Mouse (Mus musculus) MEL (cell line): ENCODE results near the gene Unc13b.

Source experiments
- BHLHE40 ChIP-seq: IDR thresholded peaks from 2 replicates; pipeline ENCODE4 v1.6.1; 2012; ENCODE audit warnings: low read depth, mild to moderate bottlenecking, inconsistent platforms, low read length, improper control_type of control experiment, borderline replicate concordance
- CHD1 ChIP-seq: IDR thresholded peaks from 2 replicates; pipeline ENCODE4 v1.6.1; 2012; ENCODE audit warnings: low read depth, mild to moderate bottlenecking, inconsistent platforms, low read length, improper control_type of control experiment
- CTCF ChIP-seq, 3 experiments: IDR thresholded peaks in 2 of 3; conservative IDR thresholded peaks in 1 of 3; 2 replicates each; pipeline ENCODE4 v1.5.1; 2011 to 2012; ENCODE audit warnings: low read length in 3 of 3, low read depth in 2 of 3, mild to moderate bottlenecking in 2 of 3, improper control_type of control experiment in 1 of 3, inconsistent platforms in 1 of 3, mixed read lengths in 1 of 3, moderate library complexity in 1 of 3; ENCODE audit not compliant: control insufficient read depth in 1 of 3, insufficient read depth in 1 of 3, poor library complexity in 1 of 3, severe bottlenecking in 1 of 3
- EP300 ChIP-seq, 2 experiments: IDR thresholded peaks; 2 replicates each; pipeline ENCODE4 v1.6.1; 2011; ENCODE audit warnings: improper control_type of control experiment in 2 of 2, low read length in 2 of 2, low read depth in 1 of 2, mild to moderate bottlenecking in 1 of 2
- GATA1 ChIP-seq: IDR thresholded peaks from 2 replicates; pipeline ENCODE4 v1.6.1; 2011; ENCODE audit warnings: low read depth, low read length, improper control_type of control experiment
- HCFC1 ChIP-seq: IDR thresholded peaks from 2 replicates; pipeline ENCODE4 v1.6.1; 2012; ENCODE audit warnings: low read depth, mild to moderate bottlenecking, inconsistent platforms, low read length, improper control_type of control experiment, moderate library complexity
- MYC ChIP-seq: IDR thresholded peaks from 2 replicates; pipeline ENCODE4 v1.6.1; 2011; ENCODE audit warnings: low read depth, mild to moderate bottlenecking, low read length, improper control_type of control experiment, moderate library complexity
- NRF1 ChIP-seq: IDR thresholded peaks from 2 replicates; pipeline ENCODE4 v1.6.1; 2014; ENCODE audit warnings: low read depth, mild to moderate bottlenecking, inconsistent platforms, low read length, improper control_type of control experiment, moderate library complexity; ENCODE audit not compliant: poor library complexity, insufficient read depth, severe bottlenecking
- POLR2A ChIP-seq, 2 experiments: IDR thresholded peaks; 2 replicates each; pipeline ENCODE4 v1.6.1; 2011 to 2012; ENCODE audit warnings: low read length in 2 of 2, mild to moderate bottlenecking in 2 of 2, control low read depth in 1 of 2, improper control_type of control experiment in 1 of 2, low read depth in 1 of 2, moderate library complexity in 1 of 2; ENCODE audit not compliant: control insufficient read depth in 1 of 2, insufficient read depth in 1 of 2, poor library complexity in 1 of 2
- RCOR1 ChIP-seq: IDR thresholded peaks from 2 replicates; pipeline ENCODE4 v1.6.1; 2012; ENCODE audit warnings: low read depth, mild to moderate bottlenecking, inconsistent platforms, low read length, improper control_type of control experiment
- SIN3A ChIP-seq: IDR thresholded peaks from 2 replicates; pipeline ENCODE4 v1.6.1; 2012; ENCODE audit warnings: low read length, improper control_type of control experiment, inconsistent platforms
- TAL1 ChIP-seq: IDR thresholded peaks from 2 replicates; pipeline ENCODE4 v1.6.1; 2012; ENCODE audit warnings: mild to moderate bottlenecking, inconsistent platforms, low read length, moderate library complexity, mixed read lengths
- USF2 ChIP-seq, 2 experiments: IDR thresholded peaks; 2 replicates each; pipeline ENCODE4 v1.6.1; 2011 to 2012; ENCODE audit warnings: improper control_type of control experiment in 2 of 2, low read length in 2 of 2, borderline replicate concordance in 1 of 2, inconsistent platforms in 1 of 2, low read depth in 1 of 2, mild to moderate bottlenecking in 1 of 2; ENCODE audit not compliant: insufficient read depth in 1 of 2
- ZC3H11A ChIP-seq: IDR thresholded peaks from 2 replicates; pipeline ENCODE4 v1.6.1; 2012; ENCODE audit warnings: low read depth, mild to moderate bottlenecking, inconsistent platforms, low read length, improper control_type of control experiment

- TF ChIP-seq EP300 (IDR thresholded peaks at IDR 0.05; ENCODE audit: low read depth in 1 of 2, low read length in 2 of 2) (no peak; a peak in 1 of 4 replicates), MYC (no peak), CTCF (IDR thresholded peaks at IDR 0.05 in 2 of 3, conservative IDR thresholded peaks at IDR 0.05 in 1 of 3; ENCODE audit: control insufficient read depth in 1 of 3, insufficient read depth in 1 of 3, low read depth in 2 of 3, low read length in 3 of 3, poor library complexity in 1 of 3, severe bottlenecking in 1 of 3) (no peak), POLR2A (IDR thresholded peaks at IDR 0.05; ENCODE audit: control insufficient read depth in 1 of 2, insufficient read depth in 1 of 2, low read depth in 1 of 2, low read length in 2 of 2, poor library complexity in 1 of 2) (peak in 1 of 2 experiments; percentile 36; a peak in 1 of 4 replicates), BHLHE40 (no peak), GATA1 (no peak), RCOR1 (no peak), TAL1 (no peak), USF2 (IDR thresholded peaks at IDR 0.05; ENCODE audit: borderline replicate concordance in 1 of 2, insufficient read depth in 1 of 2, low read depth in 1 of 2, low read length in 2 of 2) (no peak), CHD1 (no peak), ZC3H11A (no peak), HCFC1 (peak; percentile 55; the same call in 1 of the 2 replicates), NRF1 (0 out of 2 replicates have a peak, but pooled peaks have one; percentile 19), SIN3A (peak; percentile 87; the same call in 1 of the 2 replicates)
Measured at GRCm38 (mm10) chr4:43040114-43040572, 18.6 kb upstream of the Unc13b start.
